ENCODE assay signal across 8 mouse cellular contexts in the genomic region with DNA sequence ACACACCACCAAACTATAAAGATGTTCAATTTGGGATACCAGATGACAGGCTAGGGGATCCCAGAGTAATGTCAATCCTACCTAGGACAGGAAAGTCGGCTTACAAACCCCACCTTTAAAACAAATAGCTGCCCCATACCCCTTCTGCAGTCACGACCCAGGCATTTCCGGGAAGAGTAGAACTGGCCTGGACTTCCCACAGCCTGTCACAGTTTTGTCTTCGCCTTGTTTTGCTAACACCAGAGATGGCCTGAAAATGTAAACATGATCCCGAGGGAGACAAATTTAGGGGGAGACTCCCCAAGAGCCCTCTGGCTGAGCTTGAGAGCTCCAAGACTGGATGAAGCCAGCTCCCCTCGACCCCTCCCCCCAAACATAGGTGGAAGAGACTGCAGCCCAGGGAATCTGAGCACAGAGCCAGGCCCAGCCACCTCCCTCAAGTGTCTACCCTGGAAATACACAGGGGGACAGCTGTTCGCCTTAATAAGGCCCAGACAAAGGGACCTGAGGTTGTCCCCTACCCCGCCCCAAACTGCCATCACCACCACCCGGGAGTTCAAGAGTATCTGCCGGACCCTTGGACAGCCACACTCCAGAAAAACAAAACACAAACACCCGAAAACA. TPM values are rescaled to one million over a fixed set of nuclear protein-coding genes. Genes with fewer than 3 reads are reported as not detected.
DNase-seq lines count a peak whose midpoint lies in the region; ATAC-seq lines count a peak whose summit lies in the region.

No protein-coding gene starts in this region.

- WGBS in hindbrain, embryonic 16.5 days = 14% methylated on average over 11 of the region's 11 CpGs
- WGBS in midbrain, embryonic 11.5 days = 13% methylated on average over 11 of the region's 11 CpGs

- intact Hi-C loops in heart, postnatal 10 days (cut with DNase I) = no loop called here

- H3K9ac ChIP-seq in hindbrain, embryonic 16.5 days (ENCODE audit: low read depth, low read length) = peak overlapping the region; percentile 87
- peak overlapping the region; percentile 82 for H3K9ac ChIP-seq in midbrain, embryonic 11.5 days (ENCODE audit: low read length)

- peaks cover 4% of the 10 kb centered on the region for H3K27me3 ChIP-seq in hindbrain, embryonic 16.5 days (replicated peaks; ENCODE audit: control insufficient read depth, insufficient read depth, low read length)
- H3K27me3 ChIP-seq in midbrain, embryonic 11.5 days (ENCODE audit: control insufficient read depth, insufficient read depth, low read length) = peaks cover 7% of the 10 kb centered on the region

- H3K36me3 ChIP-seq in hindbrain, embryonic 16.5 days (ENCODE audit: control insufficient read depth, insufficient read depth, low read length) = no peaks in the 10 kb centered on the region
- no peaks in the 10 kb centered on the region for H3K36me3 ChIP-seq in midbrain, embryonic 11.5 days (ENCODE audit: control insufficient read depth, insufficient read depth, low read length)

- H3K9me3 ChIP-seq in hindbrain, embryonic 16.5 days (ENCODE audit: control insufficient read depth, low read length) = no peaks in the 10 kb centered on the region
- H3K9me3 ChIP-seq in midbrain, embryonic 11.5 days (ENCODE audit: control insufficient read depth, low read length) = no peaks in the 10 kb centered on the region

- no peak for ATAC-seq in hindbrain, embryonic 16.5 days
- ATAC-seq in midbrain, embryonic 11.5 days (ENCODE audit: low FRiP score) = no peak

- peak overlapping the region; percentile 85 for H3K4me3 ChIP-seq in hindbrain, embryonic 16.5 days (ENCODE audit: low read length)
- peak overlapping the region; percentile 73 for H3K4me3 ChIP-seq in midbrain, embryonic 11.5 days (ENCODE audit: low read depth, low read length)

- peak overlapping the region; percentile 48 for H3K27ac ChIP-seq in hindbrain, embryonic 16.5 days (ENCODE audit: low read depth, low read length)
- no peak overlapping the region for H3K27ac ChIP-seq in midbrain, embryonic 11.5 days (ENCODE audit: low read depth, low read length)

- H3K4me1 ChIP-seq in hindbrain, embryonic 16.5 days (ENCODE audit: control insufficient read depth, insufficient read depth, low read depth, low read length) = peaks cover 25% of the 10 kb centered on the region
- peaks cover 20% of the 10 kb centered on the region for H3K4me1 ChIP-seq in midbrain, embryonic 11.5 days (ENCODE audit: control insufficient read depth, insufficient read depth, low read length)

- peak overlapping the region; percentile 100 for H3K4me2 ChIP-seq in hindbrain, embryonic 16.5 days (ENCODE audit: low read length)
- peak overlapping the region; percentile 88 for H3K4me2 ChIP-seq in midbrain, embryonic 11.5 days

- DNase-seq in heart, adult 8-10 months (ENCODE audit: low spot score) = peak; percentile 27
- DNase-seq in heart, postnatal 10 days = no peak
- DNase-seq in embryo, embryonic 9.5 days (ENCODE audit: extremely low spot score) = peak; percentile 37
- DNase-seq in midbrain, embryonic 11.5 days (ENCODE audit: low spot score, missing footprints) = peak; percentile 93
- DNase-seq in natural killer cell, adult 2 months (ENCODE audit: low spot score in 2 of 2) = no peak
- DNase-seq in frontal cortex, adult 2 months (ENCODE audit: extremely low spot score in 1 of 2, low spot score in 1 of 2) = no peak
- DNase-seq in left cerebral cortex, adult 9 months (ENCODE audit: low spot score in 2 of 2) = no peak

RNA-seq across cellular contexts. Expression of a gene that starts 1.3 kb away (rescaled TPM):
- 10 to 100 TPM; 48.9 to 52.9 (median 50.7) TPM for total RNA-seq in heart, adult 8-10 months (2022)
- total RNA-seq in heart, postnatal 10 days (2021) = 10 to 100 TPM; 50.6 to 51.0 TPM
- 1.3 and 1.5 TPM in 2 replicates for polyA plus RNA-seq in hindbrain, embryonic 16.5 days (2015; fragmentation: Nextera tagmentation; extraction: Ambion mirVana)
- 2.6 and 2.8 TPM in 2 replicates for polyA plus RNA-seq in midbrain, embryonic 11.5 days (2014; fragmentation: Nextera tagmentation; extraction: Ambion mirVana)
- 4.9 and 5.2 TPM in 2 replicates for polyA plus RNA-seq in frontal cortex, adult 2 months (2012; rRNA removed)

RNA-seq across cellular contexts. Expression of a gene that starts 23.0 kb away (rescaled TPM):
- total RNA-seq in heart, adult 8-10 months (2022) = 1 to 10 TPM; 5.5 to 8.2 (median 6.5) TPM
- total RNA-seq in heart, postnatal 10 days (2021) = 10 to 100 TPM; 12.0 to 14.2 TPM
- polyA plus RNA-seq in hindbrain, embryonic 16.5 days (2015; fragmentation: Nextera tagmentation; extraction: Ambion mirVana) = 42.1 and 44.8 TPM in 2 replicates
- polyA plus RNA-seq in midbrain, embryonic 11.5 days (2014; fragmentation: Nextera tagmentation; extraction: Ambion mirVana) = 34.6 and 38.9 TPM in 2 replicates
- polyA plus RNA-seq in frontal cortex, adult 2 months (2012; rRNA removed) = 32.8 and 37.2 TPM in 2 replicates

Comparison
In these comparisons a context has a peak if more than half of its experiments do, and no peak if none do; other contexts are left out.
1. DNase-seq: peak in heart, adult 8-10 months (single experiment), embryo, embryonic 9.5 days (single experiment) and midbrain, embryonic 11.5 days (single experiment); none in heart, postnatal 10 days (0 of 2), natural killer cell, adult 2 months (0 of 2), frontal cortex, adult 2 months (0 of 2) and left cerebral cortex, adult 9 months (0 of 2).